Mouse (Mus musculus) ovary, adult 18-20 months (tissue): Measurements from ENCODE around the gene Trpm7.
"Not testable (repeated sequence)": the region's sequence is repeated elsewhere in the genome, so short reads cannot be mapped to it uniquely, and the experiment has no call there.

Experiments used
- DNase-seq: peaks from one replicate; pipeline ENCODE4 v3.0.0; 2022; ENCODE audit warnings: low spot score, mixed read lengths

The Trpm7 gene

DNA sequence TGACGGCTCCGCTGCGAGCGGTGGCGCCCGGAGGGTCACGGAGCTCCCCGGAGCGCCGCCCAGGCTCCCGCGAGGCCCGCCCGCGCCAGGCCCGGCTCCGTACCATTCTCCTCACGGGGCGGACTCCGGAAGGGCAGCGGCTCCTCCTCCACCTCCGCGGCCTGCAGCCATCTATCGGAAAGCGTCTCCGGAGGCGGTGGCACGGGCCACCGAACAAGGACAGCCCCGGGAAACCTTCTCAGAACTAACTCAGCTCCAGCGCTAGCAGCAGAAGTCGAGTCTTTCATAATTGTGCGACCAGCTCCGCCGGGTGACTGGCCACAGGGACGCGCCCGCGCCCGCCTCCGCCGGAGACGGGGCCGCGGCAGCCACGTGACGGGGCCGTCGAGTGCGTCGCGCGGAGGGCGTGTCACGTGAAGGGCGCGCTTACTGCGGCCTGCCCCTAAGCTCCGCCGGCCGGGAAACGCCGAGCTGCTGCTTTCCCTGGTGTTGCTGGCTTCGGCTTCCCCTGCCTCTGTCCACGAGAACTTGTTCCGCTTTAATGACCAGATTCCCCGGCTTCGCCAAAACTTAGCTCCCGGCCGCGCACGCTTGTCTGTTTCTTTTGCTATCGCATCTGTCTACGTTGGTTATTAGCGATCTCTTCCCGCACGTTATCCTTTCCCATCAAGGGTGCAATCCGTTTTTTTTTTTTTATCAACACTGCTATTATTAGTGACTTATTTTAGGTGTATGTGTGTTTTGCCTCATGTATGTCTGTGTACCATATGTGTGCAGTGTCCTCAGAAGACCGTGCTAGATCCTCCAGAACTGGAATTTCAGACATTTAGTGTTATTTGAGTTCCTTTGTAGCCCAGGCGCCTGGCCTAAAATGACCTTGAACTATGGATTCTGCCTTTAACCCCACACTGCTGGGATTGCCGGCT lies at the start of gene Trpm7:
Gene Trpm7, minus strand, starts transcription at position 360 of the 926 bp plus-strand sequence.
- peak; percentile 89 for DNase-seq

DNA sequence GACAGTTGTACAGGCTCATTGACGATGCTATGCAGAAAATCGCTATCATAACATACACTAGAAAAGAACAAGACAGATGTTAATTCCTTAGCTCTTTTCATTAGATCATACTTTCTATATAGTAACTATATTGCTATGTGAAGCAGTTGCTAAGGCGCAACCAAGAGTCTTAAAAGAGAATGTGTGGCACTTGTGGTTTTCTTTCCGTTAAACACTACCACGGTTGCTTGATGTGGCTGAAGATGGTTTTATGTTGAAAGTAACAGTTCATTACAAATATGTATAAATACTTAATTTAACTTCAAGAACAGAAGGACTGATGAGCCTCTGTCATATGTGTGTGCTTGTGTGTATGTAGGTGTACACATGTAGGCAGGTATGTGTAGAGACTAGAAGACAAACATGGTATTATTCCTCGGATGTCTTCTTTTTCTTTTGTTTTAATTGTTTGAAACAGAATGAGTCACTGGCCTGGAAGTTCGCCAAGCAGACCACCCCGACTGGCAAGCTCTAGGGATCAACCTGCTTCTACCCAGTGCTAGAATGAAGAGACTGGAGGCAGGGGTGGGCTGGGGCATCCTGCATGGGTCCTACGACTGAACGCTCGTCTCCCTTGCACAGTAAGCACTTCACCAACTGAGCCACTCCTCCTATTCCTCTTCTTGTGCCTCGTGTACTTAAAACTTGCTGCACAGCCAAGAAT lies 44.5 kb upstream of the Trpm7 start:
- DNase-seq: no peak

DNA sequence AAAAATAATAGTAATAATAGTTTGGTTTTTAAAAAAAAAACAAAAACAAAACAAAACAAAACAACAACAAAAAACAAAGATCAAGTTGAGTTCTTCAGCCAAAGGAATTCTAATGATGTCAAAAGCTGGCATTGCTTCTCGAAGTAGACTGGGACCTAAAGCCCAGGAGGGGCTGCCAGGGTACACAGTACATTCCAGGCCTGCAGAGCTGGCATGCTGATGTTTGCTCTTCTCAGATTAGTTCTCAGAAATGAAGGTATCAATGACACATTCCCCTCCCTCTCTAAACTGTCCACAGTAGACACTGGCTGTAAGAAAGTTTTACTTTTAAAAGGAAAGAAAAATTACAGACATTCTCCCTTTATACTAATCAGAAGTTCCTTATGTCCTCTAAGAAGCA lies 40.2 kb upstream of the Trpm7 start:
- no peak for DNase-seq

DNA sequence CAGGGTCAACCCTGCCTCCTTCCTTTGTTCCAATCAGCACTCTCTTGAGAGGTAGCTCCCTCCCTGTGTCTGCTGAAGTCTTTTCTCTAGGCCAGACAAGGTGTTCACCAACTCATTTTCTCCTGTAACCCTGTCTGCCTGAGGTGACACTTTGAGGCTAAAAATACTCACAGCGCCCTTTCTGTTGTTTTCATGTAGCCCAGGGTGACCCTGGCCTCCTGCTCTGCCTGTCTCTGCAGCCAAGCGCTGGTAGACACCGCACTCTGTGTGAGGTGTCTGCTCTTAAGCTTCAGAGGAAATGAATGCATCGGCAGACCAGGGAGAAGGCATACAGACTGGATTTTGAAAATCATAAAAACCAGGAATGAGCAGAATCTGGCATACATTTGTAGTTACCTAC lies 38.1 kb upstream of the Trpm7 start:
- no peak for DNase-seq

DNA sequence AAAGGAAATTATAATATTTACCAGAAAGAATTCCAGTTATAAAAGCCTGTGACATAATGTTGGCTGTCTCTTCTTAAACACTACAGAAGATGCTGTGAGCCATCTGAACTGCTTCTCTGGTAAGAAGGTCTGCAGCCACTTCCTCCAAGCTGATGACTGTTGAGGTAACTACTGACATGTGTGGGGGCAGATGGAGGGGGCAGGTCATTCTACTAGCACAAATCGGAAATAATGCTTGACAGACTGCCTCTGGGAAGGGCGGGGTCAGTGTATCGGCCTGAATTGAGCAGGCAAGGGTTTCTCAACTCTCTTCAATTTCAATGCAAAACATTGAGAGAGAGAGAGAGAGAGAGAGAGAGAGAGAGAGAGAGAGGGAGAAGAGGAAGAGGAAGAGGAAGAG lies 28.1 kb upstream of the Trpm7 start:
- no peak for DNase-seq

DNA sequence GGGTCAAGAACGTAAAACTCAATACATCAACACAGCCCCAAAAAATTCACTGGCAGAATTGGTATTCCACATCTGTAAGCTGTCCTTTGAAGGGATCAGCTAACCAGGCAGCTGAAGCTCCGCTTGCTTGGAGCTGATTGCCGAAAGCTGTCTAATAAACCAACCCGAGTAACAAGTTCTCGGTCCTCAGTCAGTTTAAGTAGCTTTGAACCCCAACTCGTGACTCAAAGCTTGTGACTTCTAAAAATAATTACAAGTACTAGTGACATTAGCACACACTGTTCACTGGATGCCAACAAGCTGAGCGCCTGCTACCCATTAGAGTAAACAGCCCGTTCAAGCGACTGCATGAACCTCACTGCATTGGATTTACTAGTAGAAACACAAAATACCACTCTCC lies 21.5 kb upstream of the Trpm7 start:
- no peak for DNase-seq

DNA sequence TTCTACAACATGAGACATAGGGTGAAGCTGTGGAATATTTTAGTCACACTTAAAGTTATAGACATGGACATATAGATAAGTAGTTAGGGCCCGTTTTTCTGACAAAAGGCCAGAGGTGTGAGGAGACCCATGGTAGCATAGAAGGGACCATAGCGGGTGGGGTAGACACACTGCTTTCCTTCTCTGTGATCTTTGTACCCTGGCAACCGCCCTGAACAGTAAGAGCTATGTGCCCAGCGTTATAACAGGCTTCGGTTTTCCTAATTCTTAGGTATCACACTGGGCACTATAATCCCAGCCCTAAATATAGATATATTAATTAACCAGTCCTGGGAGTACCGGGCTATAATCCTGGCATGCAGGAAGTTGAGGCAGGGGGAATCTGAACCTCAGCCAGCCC lies 20.9 kb upstream of the Trpm7 start:
- no peak for DNase-seq

DNA sequence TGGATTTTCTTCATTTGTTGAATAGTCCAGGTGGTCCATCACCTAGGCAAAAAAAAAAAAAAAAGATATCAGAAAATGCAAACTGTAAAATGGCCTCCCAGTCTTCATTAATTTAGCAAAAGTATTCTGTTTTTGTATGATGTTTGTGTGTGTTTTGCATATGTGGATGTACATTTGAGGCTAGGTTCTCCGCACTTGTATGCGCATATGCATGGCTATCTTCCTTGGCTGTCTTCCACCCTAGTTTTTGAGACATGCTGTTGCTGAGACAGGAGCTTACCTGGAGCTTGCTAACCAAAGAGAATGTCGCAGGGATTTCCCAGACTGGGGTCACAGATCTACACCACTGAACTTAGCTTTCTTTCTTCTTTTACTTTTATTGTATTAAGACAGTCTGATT lies 18.2 kb upstream of the Trpm7 start:
- DNase-seq: no peak

DNA sequence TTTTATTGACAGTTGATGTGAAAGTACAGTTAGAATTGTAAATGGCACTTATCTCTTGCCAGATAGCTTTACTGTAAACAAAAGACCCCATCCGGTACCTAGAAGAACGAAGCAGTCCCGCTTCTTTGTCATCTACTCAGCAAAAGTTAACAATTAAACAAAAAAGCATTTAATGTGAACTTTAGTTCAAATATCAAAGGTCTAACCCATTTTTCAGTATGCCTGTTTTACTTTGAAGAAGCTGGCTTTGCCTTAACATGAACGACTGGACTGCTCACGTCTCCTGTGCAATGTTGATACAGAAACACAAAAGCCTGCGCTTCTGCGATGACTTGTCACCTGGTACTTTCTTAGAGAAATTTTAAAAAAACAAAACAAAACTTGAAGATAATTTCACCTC lies 16.3 kb upstream of the Trpm7 start:
- no peak for DNase-seq

DNA sequence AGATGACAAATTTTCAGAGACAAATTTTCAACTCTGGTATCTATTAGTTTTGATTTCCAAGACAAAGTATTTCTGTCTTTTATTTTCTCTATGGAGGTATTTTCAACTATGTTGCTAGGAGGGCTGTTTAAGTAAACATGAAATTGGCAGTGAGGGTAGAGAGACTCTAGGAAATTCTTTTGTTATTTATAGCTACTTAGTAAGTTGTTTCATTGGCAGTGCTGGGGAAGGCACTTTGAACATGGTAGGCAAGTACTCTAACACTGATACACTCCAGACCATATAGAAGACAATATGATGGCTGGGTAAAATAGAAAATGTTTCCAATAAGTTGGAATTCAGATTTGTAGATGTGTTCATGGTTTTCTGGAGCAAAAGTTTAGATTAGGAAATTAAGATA lies 15.7 kb upstream of the Trpm7 start:
- DNase-seq: no peak

DNA sequence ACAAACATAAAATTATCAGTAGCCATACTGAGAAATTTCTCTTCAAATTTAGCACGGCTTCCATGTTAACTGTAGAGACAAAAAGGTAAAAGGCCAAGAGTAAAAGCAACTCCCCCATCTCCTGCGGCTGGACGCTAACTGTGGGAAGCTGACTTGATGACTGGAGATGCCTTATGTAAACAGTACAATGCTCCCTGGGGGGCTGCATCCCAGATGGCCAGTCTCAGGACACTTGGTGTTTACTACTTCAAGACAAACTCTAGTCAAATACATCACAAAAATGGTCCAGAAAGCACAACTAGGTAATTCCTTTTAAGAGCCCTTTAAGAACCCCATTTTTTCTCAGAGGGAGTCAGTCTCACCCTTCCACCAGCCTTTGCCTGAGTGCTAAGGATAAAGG lies 11.1 kb upstream of the Trpm7 start:
- no peak for DNase-seq

DNA sequence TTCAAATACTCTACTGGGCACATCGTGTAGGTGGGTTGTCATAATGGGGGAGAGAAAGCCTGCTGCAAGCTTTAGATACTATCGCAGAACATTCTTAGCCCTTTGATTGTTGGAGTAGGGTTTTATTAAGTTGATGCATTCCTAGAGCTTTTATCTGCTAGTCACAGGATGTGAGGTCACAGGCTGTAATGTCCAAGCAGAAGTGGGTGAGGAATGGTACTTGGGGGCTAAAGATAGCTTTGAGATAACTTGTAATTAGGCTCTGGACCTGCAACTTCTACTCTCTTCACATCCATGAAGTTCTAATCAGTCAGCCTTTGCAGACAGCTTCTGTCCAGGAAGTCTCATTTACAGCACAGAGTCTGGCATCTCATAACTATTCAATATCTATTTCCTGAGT lies 9.8 kb upstream of the Trpm7 start:
- no peak for DNase-seq

DNA sequence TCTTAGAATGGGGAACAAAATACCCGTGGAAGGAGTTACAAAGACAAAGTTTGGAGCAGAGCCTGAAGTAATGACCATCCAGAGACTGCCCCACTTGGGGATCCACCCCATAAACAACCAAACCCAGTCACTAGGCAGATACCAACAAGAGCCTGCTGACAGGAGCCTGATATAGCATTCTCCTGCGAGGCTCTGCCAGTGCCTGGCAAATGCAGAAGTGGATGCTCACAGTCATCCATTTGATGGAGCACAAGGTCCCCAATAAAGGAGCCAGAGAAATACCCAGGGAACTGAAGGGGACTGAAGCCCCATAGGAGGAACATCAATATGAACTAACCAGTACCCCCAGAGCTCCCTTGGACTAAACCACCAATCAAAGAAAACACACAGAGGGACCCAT lies 6.7 kb upstream of the Trpm7 start:
- DNase-seq: not testable (repeated sequence)

DNA sequence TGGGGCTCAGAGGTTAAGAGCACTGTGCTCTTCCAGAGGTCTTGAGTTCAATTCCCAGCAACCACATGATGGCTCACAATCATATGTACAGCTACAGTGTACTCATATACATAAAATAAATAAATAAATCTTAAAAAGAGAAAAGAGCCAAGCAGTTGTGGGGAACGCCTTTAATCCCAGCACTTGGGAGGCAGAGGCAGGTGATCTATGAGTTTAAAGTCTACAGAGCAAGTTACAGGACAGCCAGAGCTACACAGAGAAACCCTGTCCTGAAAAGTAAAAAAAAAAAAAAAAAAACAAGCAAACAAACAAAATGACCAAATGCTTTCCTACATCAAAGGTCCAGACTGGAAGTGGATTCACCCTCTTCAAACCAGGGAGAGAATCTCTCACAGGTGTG lies 2.0 kb upstream of the Trpm7 start:
- DNase-seq: no peak

DNA sequence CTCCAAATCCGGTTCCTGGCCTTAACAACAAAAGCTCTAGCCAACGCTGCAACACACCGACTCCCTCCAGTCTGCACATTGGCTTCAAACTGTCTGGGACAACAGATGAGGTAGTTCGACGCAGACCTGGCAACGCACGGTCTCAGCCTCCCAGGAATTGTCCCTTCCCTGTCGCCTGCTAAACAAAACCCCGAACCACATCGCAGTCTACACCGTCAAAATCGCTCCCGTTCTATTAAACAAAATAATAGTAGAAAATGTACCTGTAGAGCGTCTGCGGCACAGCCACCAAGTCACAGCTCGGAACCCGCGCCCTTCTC lies 554 bp downstream of the Trpm7 start:
- no peak for DNase-seq

DNA sequence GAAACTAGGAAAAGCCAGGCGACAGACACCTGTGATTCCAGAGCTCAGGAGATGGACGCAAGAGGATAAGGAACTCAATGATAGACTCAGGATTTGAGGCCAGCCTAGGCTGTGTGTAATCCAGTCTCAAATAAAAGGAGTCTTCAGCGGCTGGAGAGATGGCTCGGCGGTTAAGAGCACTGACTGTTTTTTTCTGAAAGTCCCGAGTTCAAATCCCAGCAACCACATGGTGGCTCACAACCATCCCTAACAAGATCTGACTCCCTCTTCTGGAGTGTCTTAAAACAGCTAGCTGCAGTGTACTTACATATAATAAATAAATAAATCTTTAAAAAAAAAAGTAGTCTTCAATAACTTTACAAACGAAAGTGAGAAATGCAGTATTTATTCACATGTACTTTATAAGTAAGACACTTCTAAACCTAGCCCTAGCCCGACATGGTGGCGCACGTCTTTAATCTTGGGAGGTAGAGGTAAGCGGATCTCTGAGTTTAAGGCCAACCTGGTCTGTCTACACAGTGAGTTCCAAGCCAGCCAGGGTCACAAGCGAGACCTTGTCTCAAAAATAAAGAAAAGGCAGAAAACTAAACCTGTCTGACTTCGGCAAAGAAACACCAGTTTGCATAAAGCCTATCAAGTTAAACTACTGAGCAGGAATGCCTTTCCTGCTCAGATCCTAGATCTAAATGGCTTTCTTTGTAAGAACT lies 1.1 kb downstream of the Trpm7 start:
- DNase-seq: no peak

DNA sequence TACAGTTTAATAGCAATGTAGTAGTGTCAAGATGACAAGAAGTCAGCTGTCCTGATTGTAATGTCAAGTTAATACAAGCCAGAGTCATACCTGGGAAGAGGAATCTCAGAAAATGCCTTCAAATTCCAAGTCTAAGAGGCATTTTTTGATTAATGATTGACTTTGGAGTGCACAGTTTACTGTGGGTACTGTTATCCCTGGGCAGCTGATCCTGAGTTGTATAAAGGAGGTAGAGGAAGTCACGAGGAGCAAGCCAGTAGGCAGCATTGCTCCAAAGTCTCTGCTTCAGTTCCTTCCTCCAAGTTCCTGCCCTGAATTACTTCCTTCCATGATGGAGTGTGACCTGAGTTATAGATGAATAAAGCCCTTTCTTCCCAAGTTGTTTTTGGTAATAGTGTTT lies 9.7 kb downstream of the Trpm7 start:
- no peak for DNase-seq

DNA sequence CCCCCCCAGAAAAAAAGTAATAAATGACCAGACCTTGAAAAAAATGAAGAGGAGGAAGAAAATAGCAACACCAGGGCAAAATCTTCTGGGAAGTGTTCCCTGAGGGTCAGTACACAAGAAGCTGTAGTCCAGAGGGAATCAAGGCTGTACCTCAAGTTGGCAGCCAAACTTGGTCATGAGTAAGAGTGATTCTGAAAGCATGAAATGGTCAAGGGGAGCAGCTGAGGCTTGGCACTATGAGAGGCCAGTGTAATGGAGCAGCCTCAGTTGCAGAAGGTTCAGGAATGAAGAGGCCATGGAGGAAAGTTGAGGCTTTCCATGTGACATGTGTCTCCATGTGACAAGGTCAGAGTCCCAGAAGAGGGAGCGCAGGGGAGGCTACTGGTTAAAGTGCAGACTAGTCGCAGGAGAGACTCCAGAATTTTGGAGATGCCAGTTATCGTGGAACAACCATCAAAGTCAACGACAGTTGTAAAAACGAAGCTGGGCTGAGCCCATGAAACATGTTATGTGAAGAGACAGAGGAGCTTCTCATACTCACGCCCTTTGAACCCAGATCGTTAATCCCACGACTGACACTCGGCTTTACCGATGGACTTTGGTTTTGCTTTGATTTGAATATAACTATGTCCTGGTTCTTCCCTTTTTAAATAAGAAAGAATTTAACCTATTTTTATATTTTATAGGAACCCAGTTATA lies 10.4 kb downstream of the Trpm7 start:
- DNase-seq: no peak

DNA sequence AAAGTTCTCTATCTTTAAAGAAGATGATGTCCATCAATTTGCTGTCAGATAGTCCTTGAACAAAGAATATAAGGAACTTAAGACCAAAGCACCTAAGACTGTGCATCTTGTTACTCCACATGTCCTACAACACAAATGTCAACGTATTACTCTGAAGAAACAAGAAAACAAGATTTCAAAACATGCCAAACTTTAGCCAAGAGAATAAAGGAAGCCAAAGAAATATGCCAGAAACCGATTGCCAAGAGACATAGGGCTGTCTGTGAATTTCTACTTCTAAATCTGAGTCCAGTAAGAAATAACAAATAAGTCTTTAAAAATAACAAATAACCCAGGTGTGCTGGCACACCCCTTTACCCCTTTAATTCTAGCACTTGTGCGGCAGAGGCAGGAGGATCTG lies 11.0 kb downstream of the Trpm7 start:
- no peak for DNase-seq

DNA sequence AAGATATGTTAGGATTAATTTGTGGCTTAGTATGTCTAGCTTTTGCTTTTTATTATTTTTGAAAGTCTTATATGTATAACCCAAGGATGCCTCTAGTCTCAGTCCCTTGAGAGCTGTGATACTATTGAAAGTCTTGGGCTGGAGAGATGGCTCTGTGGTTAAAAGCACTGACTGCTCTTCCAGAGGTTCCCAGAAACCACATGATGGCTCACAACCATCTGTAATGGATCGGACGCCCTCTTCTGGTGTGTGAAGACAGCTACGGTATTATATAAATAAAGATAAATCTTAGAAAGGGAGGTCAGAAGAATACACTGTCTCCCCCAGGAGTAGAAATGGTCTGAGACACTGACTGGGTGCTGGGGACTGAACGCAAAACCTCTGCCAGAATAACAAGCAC lies 31.3 kb downstream of the Trpm7 start:
- no peak for DNase-seq

DNA sequence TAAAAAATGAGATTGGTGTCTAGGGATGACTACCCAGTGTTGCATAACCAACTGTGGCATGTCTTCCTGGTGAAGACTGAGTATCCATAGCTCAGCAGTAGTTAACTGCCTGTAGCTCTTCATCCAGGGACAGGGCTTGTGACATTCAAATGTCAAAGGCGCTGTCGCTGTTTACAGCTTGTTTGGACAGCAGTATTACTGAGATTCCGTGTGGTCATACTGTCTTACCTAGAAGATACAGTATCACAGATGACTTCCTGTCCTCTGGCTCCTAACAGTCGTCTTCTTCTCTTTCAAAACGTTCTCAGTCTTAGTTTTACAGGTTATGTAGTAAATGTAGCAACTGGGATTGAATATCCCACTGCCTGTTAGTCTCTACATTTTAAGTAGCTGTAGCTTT lies 37.2 kb downstream of the Trpm7 start:
- DNase-seq: no peak

DNA sequence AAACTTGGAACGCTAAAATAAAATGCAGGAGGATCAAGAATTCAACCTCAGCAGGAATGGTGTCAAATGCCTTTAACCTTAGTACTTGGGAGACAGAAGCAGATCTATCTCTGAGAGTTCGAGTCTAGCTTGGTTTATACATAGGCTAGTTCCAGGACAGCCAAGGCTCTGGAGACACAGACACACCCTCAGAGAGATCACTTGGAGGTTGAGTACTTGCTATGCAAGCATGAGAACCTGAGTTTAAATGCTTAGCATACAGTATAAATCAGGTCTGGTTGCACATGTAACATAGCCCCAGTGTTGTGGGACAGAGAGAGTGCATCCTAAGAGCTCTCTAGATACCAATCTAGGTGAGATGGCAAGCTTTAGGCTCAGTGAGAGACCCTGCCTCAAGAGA lies 58.6 kb downstream of the Trpm7 start:
- no peak for DNase-seq
